Mouse (Mus musculus) effector memory CD4-positive, alpha-beta T cell, adult 7 months (primary cell): Measurements from ENCODE around the gene Pisd. TPM values are rescaled to one million over a fixed set of nuclear protein-coding genes. Genes with fewer than 3 reads are reported as not detected.

Source experiments
- polyA plus RNA-seq: library from polyadenylated mRNA; unstranded; fragments of 100-300 nt; shearing (Covaris generic); gene quantifications from one replicate; pipeline ENCODE4 v1.2.1, GENCODE M21; 2017

Gene Pisd
- 75.7 TPM for polyA plus RNA-seq

DNA sequence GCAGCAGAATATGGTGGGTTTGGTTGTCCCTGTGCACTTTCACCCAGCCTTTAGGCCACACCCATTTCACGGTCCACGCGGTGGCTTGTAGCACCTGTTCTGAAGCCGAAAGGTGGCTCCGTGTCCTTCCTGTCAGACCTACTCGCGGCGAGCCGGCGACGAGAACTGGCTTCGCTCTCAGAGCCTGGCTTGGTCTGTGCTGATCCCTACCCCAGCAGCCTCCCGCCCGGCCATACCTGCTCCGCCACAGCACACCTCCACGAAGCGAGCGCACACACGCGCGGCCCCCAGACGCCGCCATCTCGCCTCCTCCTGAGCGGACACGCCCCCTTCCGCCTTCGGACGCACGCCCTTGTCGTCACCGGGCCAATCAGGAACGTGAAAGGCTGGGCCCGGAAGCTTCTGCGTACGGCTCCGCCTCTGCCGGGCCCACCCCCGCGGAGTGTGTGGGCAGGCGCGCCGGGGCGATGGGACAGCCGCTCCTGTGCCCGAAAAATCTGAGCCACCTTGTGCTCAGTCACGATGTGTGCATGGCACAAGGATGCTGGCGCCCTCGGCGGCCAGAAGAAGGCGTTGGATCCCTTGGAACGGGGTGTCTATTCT lies at the start of gene Pisd:
Gene Pisd (minus strand): TSS at position 334 of the 603 bp plus-strand sequence.

DNA sequence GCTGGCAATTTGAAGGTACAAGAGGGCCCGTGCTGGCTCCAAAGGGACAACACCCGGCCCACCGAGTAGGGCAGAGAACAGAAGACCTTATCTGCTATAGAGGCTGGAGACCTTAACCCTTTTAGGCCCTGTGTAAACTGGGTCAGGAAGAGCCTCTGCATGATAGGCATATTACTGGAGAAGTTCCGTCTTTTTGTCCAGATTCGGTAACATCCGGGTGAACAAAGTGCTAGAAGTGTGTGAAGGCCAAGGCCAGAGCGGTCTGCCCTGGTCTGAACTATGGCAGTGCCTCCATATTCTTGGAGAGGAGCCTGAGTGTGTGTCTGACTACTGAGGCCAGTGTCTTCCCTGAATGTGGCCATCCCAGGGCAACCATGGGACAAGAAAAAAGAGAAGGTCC lies 41.6 kb upstream of the Pisd start, which contains the start of gene Gm20671:
Gene Gm20671 (minus strand): TSS at position 101 of the 400 bp plus-strand sequence.

Other genes starting within 250 kb of the Pisd start
- 36.9 TPM for gene Yes1, start 174.5 kb downstream of the Pisd start, polyA plus RNA-seq
- not detected for gene Gm20671, start 41.5 kb upstream of the Pisd start, polyA plus RNA-seq
- gene Prr14l, start 68.6 kb upstream of the Pisd start, polyA plus RNA-seq = 15.5 TPM
- gene Depdc5, start 78.1 kb upstream of the Pisd start, polyA plus RNA-seq = 19.1 TPM
- 244 TPM for gene Ywhah, start 233.2 kb upstream of the Pisd start, polyA plus RNA-seq